In genomic region chr10:24603035-24603434, GRCm38 (mm10) we compare ENCODE assay signal across 23 mouse cellular contexts. TPM values are rescaled to one million over a fixed set of nuclear protein-coding genes. Genes with fewer than 3 reads are reported as not detected.
A peak's percentile ranks its signal among the peaks of the same experiment; 100 is the strongest.
DNase-seq lines count a peak whose midpoint lies in the region; TF ChIP-seq lines count a peak whose summit lies in the region.
"Had no signal": no experiment of that assay in that cellular context is flagged by ENCODE, and none has a peak within 500 bp of the region (broad histone marks: within the 10 kb centered on the region; RNA-seq: fewer than 3 reads in every experiment).

No protein-coding gene starts in this region.

- H3K27ac ChIP-seq in embryonic fibroblast, embryonic 13.5 days (ENCODE audit: insufficient read depth, low read length), result peak overlapping the region; percentile 26; the same call in 1 of the 2 replicates
- no peak overlapping the region for H3K27ac ChIP-seq in left cerebral cortex, adult 2 months

- intact Hi-C loops in heart, postnatal 25 days (cut with DNase I), result no loop called here
- intact Hi-C loops in left cerebral cortex, adult 2 months (cut with DNase I), result no loop called here

- H3K36me3 ChIP-seq in C2C12 (ENCODE audit: control insufficient read depth, insufficient read depth) (peaks cover under 1% of the 10 kb centered on the region), myocyte (ENCODE audit: control insufficient read depth, insufficient read depth) (no peaks in the 10 kb centered on the region)
- H3K36me3 ChIP-seq: G1E had no signal

- no peak for TF ChIP-seq POLR2A in embryonic fibroblast, embryonic 13.5 days (IDR thresholded peaks at IDR 0.05; ENCODE audit: low read depth, low read length)
- no peak for TF ChIP-seq POLR2A in myocyte (IDR thresholded peaks at IDR 0.05; ENCODE audit: insufficient read length, low read depth)

- H3K79me2 ChIP-seq in C2C12 (ENCODE audit: control insufficient read depth, insufficient read depth), result no peaks in the 10 kb centered on the region
- H3K79me2 ChIP-seq in myocyte (ENCODE audit: control insufficient read depth, insufficient read depth), result no peaks in the 10 kb centered on the region

- no peaks in the 10 kb centered on the region for H3K79me3 ChIP-seq in C2C12 (ENCODE audit: low read depth)

- no peak overlapping the region for H3K4me3 ChIP-seq in C2C12 (ENCODE audit: insufficient read depth, poor library complexity, severe bottlenecking)
- H3K4me3 ChIP-seq in embryonic fibroblast, embryonic 13.5 days (ENCODE audit: insufficient read depth, low read length), result no peak overlapping the region
- H3K4me3 ChIP-seq in myocyte, result no peak overlapping the region
- no peak overlapping the region for H3K4me3 ChIP-seq in left cerebral cortex, adult 2 months

- H3K27me3 ChIP-seq in C2C12 (ENCODE audit: control insufficient read depth, insufficient read depth, insufficient read length) (no peaks in the 10 kb centered on the region), myocyte (ENCODE audit: control insufficient read depth, insufficient read depth, insufficient read length) (no peaks in the 10 kb centered on the region)
- H3K27me3 ChIP-seq: CH12.LX, Patski had no signal

- DNase-seq in heart, adult 11 months, result peak; percentile 11
- DNase-seq in heart, postnatal 25 days (ENCODE audit: low spot score), result no peak
- no peak for DNase-seq in left cerebral cortex, adult 2 months (ENCODE audit: extremely low spot score in 1 of 2, low spot score in 2 of 2)
- DNase-seq in spleen, postnatal 10 days (ENCODE audit: low spot score in 2 of 2), result no peak
- DNase-seq in cerebellum, postnatal 25 days, result no peak
- DNase-seq: adrenal gland, adult 2 months; adrenal gland, adult 8-10 months; adrenal gland, postnatal 10 days; adrenal gland, postnatal 14 days; adrenal gland, postnatal 25 days; B cell, adult 2 months; cerebellum, adult 11 months; cerebellum, adult 11-12 months; cerebellum, adult 18-20 months had no signal

- H3K4me2 ChIP-seq in myocyte (ENCODE audit: low read depth), result peak overlapping the region; percentile 7

- no peak for TF ChIP-seq CTCF in C2C12 (IDR thresholded peaks at IDR 0.05; ENCODE audit: control insufficient read depth, insufficient read depth, insufficient read length)
- TF ChIP-seq CTCF in embryonic fibroblast, embryonic 13.5 days (IDR thresholded peaks at IDR 0.05; ENCODE audit: borderline replicate concordance, insufficient read depth, low read length), result no peak
- TF ChIP-seq CTCF in left cerebral cortex, adult 2 months (IDR thresholded peaks at IDR 0.05), result no peak

- H3ac ChIP-seq in C2C12 (ENCODE audit: control insufficient read depth, insufficient read length, low read depth) (no peak overlapping the region), myocyte (ENCODE audit: control insufficient read depth, insufficient read length) (no peak overlapping the region)

- peaks cover 5% of the 10 kb centered on the region for H3K4me1 ChIP-seq in embryonic fibroblast, embryonic 13.5 days (ENCODE audit: control insufficient read depth, insufficient read depth, low read length)

TF ChIP-seq in C2C12, 6 proteins besides CTCF, POLR2A, EP300 and RAD21:
- no peak for TF ChIP-seq MAX (IDR thresholded peaks at IDR 0.05)
- no peak for TF ChIP-seq MYOG (IDR thresholded peaks at IDR 0.05; ENCODE audit: control insufficient read depth, extremely low read depth, insufficient read length)
- TF ChIP-seq USF1 (IDR thresholded peaks at IDR 0.05; ENCODE audit: low read depth), result peak; percentile 78

TF ChIP-seq in myocyte, 11 proteins besides CTCF, POLR2A, EP300 and RAD21:
- peak; percentile 77 for TF ChIP-seq USF1 (IDR thresholded peaks at IDR 0.05; ENCODE audit: low read depth)
- no peak for TF ChIP-seq SRF (IDR thresholded peaks at IDR 0.05; ENCODE audit: control insufficient read depth, insufficient read length, low read depth)
TF ChIP-seq in myocyte: peak in this region for 1.

RNA-seq across cellular contexts. Expression of gene Ccn2, which starts 7.8 kb away (rescaled TPM):
- 100 to 1,000 TPM in 1 of 2 experiments, 10 to 100 TPM in 1; 73.3 to 125 TPM for total RNA-seq in heart, postnatal 25 days (2021)
- 55.2 TPM for polyA plus RNA-seq in C2C12 (2012; fragmentation: generic; extraction: Trizol)
- 483 and 1,320 TPM in 2 replicates for polyA plus RNA-seq in embryonic fibroblast, embryonic 13.5 days (2011; ENCODE audit: insufficient read length, low read depth, missing spikeins)
- polyA plus RNA-seq in myocyte (2012; fragmentation: generic; extraction: Trizol), result 7.2 TPM
- total RNA-seq in left cerebral cortex, adult 2 months (2021), result 10 to 100 TPM; 27.4 to 29.6 TPM
- total RNA-seq: CH12.LX, MEL had no signal
- polyA plus RNA-seq: activated CD4-positive, CD25-positive, alpha-beta regulatory T cell, adult 4 months; CD4-positive, CD25-positive, alpha-beta regulatory T cell, adult 4 months; G1E had no signal
